Mouse (Mus musculus) layer of hippocampus, adult 8-10 months (tissue): ENCODE data around the gene Rbbp8nl. TPM values are rescaled to one million over a fixed set of nuclear protein-coding genes. Genes with fewer than 3 reads are reported as not detected.

ENCODE experiments used
- DNase-seq, 2 experiments: peaks; one replicate each; pipeline ENCODE4 v3.0.0; 2022; ENCODE audit warnings: low spot score in 2 of 2
- microRNA-seq, 2 experiments: library from miRNA; unstranded; fragments of <30 nt; microRNA quantifications; one replicate each; pipeline ENCODE4 v1.2.0; 2022
- total RNA-seq, 4 experiments: library from RNA; stranded (reverse); gene quantifications; 2 replicates each; pipeline ENCODE4 v1.2.4; 2022

Rbbp8nl gene
- total RNA-seq, 4 experiments from 2014 or later: not detected

DNA sequence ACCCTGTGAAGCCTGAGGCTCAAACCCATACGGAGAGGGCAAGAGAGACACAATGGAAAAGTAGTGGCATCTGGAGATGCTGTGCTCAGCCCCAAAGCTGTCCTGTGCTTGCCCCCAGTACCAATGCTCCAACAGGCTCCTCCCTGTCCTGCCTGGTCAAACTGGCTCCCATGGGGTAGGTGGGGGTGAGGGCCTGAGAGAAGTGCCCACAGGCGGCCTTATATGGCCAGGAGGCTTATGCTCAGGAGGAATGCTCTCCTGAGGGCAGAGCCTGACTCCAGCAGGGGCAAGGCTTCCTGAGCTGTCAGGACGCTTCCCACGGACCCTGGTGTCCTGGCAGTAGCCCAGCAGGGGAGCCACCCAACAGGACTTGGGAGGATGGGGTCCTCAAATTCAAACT is 59.2 kb downstream of the Rbbp8nl start:
- no peak for DNase-seq

- DNase-seq: no peak
These were observed 60.5 kb downstream of the Rbbp8nl start for GRCm38 (mm10) chr2:180229129-180229528.

DNA sequence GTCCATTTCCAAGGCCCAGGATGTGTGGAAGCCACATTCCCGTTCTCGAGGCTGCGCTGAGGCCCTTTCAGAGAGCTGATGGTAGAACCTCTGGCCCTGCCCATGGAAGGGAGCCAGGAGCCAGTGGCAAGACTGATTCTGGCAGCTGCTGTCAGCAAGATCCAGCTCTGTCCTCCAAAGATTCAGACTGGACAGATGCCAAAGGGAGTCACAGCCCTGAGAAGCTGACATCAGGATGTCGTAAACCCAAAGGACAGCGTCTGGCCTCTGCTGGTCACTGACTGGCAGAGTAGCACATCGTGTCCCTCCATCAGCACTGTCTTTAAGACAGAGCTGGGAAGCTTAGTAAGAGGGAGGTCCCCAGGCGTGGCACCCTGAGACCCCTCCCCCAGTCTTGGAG is 61.1 kb downstream of the Rbbp8nl start:
- no peak for DNase-seq

- no peak for DNase-seq
These were observed 61.6 kb downstream of the Rbbp8nl start for GRCm38 (mm10) chr2:180228060-180228458.

Small RNAs within 50 kb of the gene (microRNA-seq; reads per million reads assigned to microRNA genes)
- 0 reads per million in 2 experiments for gene Mir3091

Other genes starting within 250 kb of the Rbbp8nl start
- 100 to 1,000 TPM; 152 to 188 (median 166) TPM for gene Psma7, start 247.4 kb downstream of the Rbbp8nl start, total RNA-seq
- 10 to 100 TPM; 41.2 to 46.5 (median 43.2) TPM for gene Ss18l1, start 247.4 kb downstream of the Rbbp8nl start, total RNA-seq
- gene Mtg2, start 219.3 kb downstream of the Rbbp8nl start, total RNA-seq: 10 to 100 TPM; 15.6 to 25.8 (median 19.3) TPM
- gene Hrh3, start 185.4 kb downstream of the Rbbp8nl start, total RNA-seq: 10 to 100 TPM; 48.3 to 55.8 (median 50.0) TPM
- gene Osbpl2, start 170.6 kb downstream of the Rbbp8nl start, total RNA-seq: 10 to 100 TPM; 49.3 to 57.5 (median 52.7) TPM
- gene Adrm1, start 118.4 kb downstream of the Rbbp8nl start, total RNA-seq: 100 to 1,000 TPM in 3 of 4 experiments, 10 to 100 TPM in 1; 97.9 to 107 (median 104) TPM
- 10 to 100 TPM in 2 of 4 experiments, 1 to 10 TPM in 2; 7.6 to 11.7 (median 10.2) TPM for gene Lama5, start 64.0 kb downstream of the Rbbp8nl start, total RNA-seq
- 100 to 1,000 TPM; 566 to 881 (median 750) TPM for gene Rps21, start 32.5 kb downstream of the Rbbp8nl start, total RNA-seq
- gene Cables2, start 16.4 kb downstream of the Rbbp8nl start, total RNA-seq: 10 to 100 TPM; 30.1 to 32.9 (median 31.7) TPM
- not detected for gene Gata5, start 44.8 kb upstream of the Rbbp8nl start, total RNA-seq
- gene Slco4a1, start 166.4 kb upstream of the Rbbp8nl start, total RNA-seq: 1 to 10 TPM; 1.7 to 2.8 (median 2.1) TPM
- gene Ntsr1, start 210.1 kb upstream of the Rbbp8nl start, total RNA-seq: 1 to 10 TPM; 3.1 to 4.7 (median 4.3) TPM